Mouse (Mus musculus): ENCODE results near the gene Brd7.

The Brd7 gene

GRCm38 (mm10) chr8:88361708-88362428 is at the start of gene Brd7:
Gene Brd7, minus strand, starts transcription at chr8:88362194.
- CTCF ChIA-PET: no interaction called here

GRCm38 (mm10) chr8:88411461-88411860 is 49.5 kb upstream of the Brd7 start:
- CTCF ChIA-PET: no interaction called here

- CTCF ChIA-PET: no interaction called here
Observed at GRCm38 (mm10) chr8:88409401-88409940, 47.5 kb upstream of the Brd7 start.

- CTCF ChIA-PET: no interaction called here
Observed at GRCm38 (mm10) chr8:88407716-88408115, 45.7 kb upstream of the Brd7 start.

- CTCF ChIA-PET: no interaction called here
Observed at GRCm38 (mm10) chr8:88398060-88398459, 36.1 kb upstream of the Brd7 start.

GRCm38 (mm10) chr8:88393298-88393697 is 31.3 kb upstream of the Brd7 start:
- CTCF ChIA-PET: no interaction called here

- CTCF ChIA-PET: interaction anchor here (0.6 to 0.8 kb wide), 4 partner anchors 28 to 359 kb away, joined by 3 to 4 read pairs (median 4); no protein-coding TSS in a partner anchor
Observed at GRCm38 (mm10) chr8:88390749-88391148, 28.8 kb upstream of the Brd7 start.

- CTCF ChIA-PET: no interaction called here
Observed at GRCm38 (mm10) chr8:88388691-88389239, 26.8 kb upstream of the Brd7 start.

- CTCF ChIA-PET: no interaction called here
Observed at GRCm38 (mm10) chr8:88387874-88388273, 25.9 kb upstream of the Brd7 start.

- CTCF ChIA-PET: no interaction called here
Observed at GRCm38 (mm10) chr8:88383164-88383556, 21.2 kb upstream of the Brd7 start.

GRCm38 (mm10) chr8:88382311-88383163 is 20.5 kb upstream of the Brd7 start:
- CTCF ChIA-PET: no interaction called here

GRCm38 (mm10) chr8:88380497-88380896 is 18.5 kb upstream of the Brd7 start:
- CTCF ChIA-PET: no interaction called here

- CTCF ChIA-PET: no interaction called here
Observed at GRCm38 (mm10) chr8:88376836-88377582, 15.0 kb upstream of the Brd7 start.

- CTCF ChIA-PET: no interaction called here
Observed at GRCm38 (mm10) chr8:88371522-88371921, 9.5 kb upstream of the Brd7 start.

- CTCF ChIA-PET: no interaction called here
Observed at GRCm38 (mm10) chr8:88369805-88370204, 7.8 kb upstream of the Brd7 start.

GRCm38 (mm10) chr8:88369221-88369620 is 7.2 kb upstream of the Brd7 start:
- CTCF ChIA-PET: no interaction called here

- CTCF ChIA-PET: interaction anchor here (0.9 kb wide), 1 partner anchor 88 kb away, joined by 3 read pairs; no protein-coding TSS in a partner anchor
Observed at GRCm38 (mm10) chr8:88362446-88363150, 604 bp upstream of the Brd7 start.

- CTCF ChIA-PET: interaction anchor here (0.7 kb wide), 1 partner anchor 91 kb away, joined by 3 read pairs; no protein-coding TSS in a partner anchor
Observed at GRCm38 (mm10) chr8:88361044-88361707, 818 bp downstream of the Brd7 start.

- CTCF ChIA-PET: no interaction called here
Observed at GRCm38 (mm10) chr8:88359959-88360358, 2.0 kb downstream of the Brd7 start.

- CTCF ChIA-PET: interaction anchor here (1.0 to 1.4 kb wide), 2 partner anchors 92 to 94 kb away, joined by 3 to 4 read pairs; no protein-coding TSS in a partner anchor
Observed at GRCm38 (mm10) chr8:88357946-88358345, 4.0 kb downstream of the Brd7 start.

Measured in spleen, embryonic (tissue).